Mouse (Mus musculus) liver (tissue): ENCODE measurements around the gene B3gnt7.
"Not testable (repeated sequence)": the region's sequence is repeated elsewhere in the genome, so short reads cannot be mapped to it uniquely, and the experiment has no call there.

Experiments used
- DNase-seq: peaks from one replicate; pipeline ENCODE4 v3.0.0-alpha.2; 2020; ENCODE audit warnings: mixed read lengths

B3gnt7 gene

GRCm38 (mm10) chr1:86303063-86303872 is 636 bp downstream of the B3gnt7 start:
- peak; percentile 76 for DNase-seq

DNA sequence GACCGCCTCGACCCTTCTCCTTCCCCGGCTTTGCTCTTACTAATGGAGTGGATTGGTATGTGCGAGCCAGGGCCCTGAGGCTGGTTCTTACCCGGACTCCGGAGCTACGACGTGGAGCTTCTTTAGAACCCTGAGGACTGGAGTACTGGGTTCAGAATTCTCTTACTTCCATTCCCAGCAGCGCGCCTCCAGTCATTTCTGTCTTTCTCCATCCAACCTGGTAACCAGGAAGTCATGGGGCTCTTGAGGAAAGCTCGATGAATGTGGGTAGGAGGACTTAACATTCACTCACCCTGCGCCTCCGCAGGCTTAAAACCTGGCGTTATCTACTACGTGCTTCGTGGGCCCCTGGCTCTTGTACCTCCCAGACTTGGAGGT is 1.2 kb downstream of the B3gnt7 start:
- DNase-seq: peak; percentile 18

DNA sequence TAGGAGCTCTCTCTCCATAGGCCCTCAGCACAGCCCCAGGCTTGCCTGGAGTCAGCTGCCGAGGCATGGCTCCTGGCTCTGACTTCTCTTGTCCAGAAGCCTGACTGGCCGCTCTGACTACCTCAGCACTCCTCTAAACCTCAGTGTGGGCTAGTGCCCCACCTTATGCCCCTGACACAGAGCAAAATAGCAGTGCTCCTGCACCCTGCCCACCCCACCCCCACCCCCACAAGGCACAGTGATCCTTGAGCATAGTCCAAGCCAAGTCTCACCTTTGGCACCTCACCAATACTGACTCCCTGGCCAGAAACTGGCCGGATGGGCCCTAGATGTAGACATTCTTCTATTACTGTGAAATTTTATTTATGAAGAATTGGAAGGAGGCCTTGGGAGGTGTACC is 4.1 kb downstream of the B3gnt7 start:
- DNase-seq: no peak

DNA sequence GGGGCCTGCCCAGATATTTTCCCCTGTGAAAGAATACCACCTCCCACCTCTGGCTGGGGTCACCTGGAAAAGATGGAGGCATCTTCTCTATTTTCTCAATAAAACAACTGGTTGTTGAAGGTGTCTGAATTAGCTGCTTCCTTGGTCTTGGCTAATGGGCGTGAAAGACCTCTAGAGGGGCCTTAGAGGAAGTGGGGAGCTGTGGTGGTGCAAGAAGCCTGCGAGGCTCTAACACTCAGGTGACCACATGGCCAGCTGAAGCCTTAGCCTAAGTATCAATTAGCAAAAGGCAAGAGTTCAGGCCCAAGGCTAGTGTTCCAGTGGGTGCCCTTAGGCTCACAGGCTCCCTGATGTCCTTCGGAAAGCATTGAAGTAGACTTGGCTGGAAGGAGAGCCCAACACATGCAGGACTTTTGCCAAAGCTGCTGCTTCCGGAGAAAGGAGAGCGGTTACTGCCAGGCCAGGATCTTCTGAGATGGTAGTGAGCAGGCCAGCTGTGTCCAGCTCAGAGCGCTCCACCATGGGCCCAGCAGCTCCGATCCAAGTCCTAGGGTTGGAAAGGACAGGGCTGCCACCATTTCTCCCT is 4.6 kb downstream of the B3gnt7 start:
- no peak for DNase-seq

GRCm38 (mm10) chr1:86307871-86308641 is 5.4 kb downstream of the B3gnt7 start:
- no peak for DNase-seq

- DNase-seq: no peak
Observed at GRCm38 (mm10) chr1:86309270-86309833, 6.7 kb downstream of the B3gnt7 start.

DNA sequence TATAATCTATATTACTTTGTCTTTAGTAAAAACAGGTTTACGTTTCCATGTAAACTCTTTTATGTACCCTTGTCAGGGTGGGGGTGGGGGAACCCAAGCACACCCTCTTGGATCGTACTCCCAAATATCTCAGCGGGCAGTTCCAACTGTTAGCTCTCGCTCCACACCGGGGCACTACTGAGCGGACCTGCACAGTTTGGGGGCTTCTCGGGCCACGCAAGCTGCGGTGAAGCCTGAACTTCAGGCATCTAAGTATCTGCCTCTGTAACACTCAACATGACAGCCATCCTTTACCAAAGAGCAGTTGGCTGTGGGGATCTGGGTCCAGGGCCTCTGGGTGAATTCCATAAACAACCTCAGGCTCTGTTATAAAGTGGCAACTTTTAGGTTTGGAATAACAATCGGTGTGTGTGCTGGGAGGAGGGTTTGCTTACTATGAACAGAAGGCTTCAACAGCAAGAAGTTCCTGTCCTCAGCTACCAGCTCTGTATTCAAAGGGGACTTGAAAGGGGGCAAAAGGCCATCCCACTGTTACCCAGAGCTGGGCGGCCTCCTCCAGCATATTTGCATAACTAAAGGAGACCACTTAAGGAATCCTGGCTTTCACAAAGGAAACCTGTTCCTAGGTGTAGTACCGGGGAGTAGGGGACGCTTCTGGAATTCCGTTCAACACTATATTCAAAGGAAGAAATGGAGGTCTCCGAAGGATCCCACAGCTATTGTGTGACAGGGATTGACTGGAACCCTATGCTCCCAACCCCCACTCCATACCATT is 8.1 kb downstream of the B3gnt7 start:
- DNase-seq: no peak

- no peak for DNase-seq
Observed at GRCm38 (mm10) chr1:86311467-86312005, 8.9 kb downstream of the B3gnt7 start.

DNA sequence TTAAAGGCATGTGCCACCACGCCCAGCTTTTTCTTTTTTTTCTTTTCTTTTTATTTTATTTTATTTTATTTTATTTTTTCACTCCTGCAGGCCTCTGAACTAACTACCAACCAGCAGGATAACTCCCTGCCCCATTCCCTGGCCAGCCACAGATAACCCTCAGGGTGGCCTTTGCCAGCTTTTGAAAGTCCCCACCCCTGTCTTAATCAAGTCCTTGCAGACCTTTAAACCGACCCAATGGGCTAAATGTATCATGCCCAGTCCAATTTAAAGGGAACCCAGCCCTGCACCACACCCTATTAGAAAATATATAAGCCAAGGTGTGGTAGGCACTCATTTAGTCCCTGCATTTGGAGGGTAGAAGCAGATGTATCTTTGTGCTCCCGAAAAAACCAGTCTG is 9.6 kb downstream of the B3gnt7 start:
- DNase-seq: peak; percentile 75

DNA sequence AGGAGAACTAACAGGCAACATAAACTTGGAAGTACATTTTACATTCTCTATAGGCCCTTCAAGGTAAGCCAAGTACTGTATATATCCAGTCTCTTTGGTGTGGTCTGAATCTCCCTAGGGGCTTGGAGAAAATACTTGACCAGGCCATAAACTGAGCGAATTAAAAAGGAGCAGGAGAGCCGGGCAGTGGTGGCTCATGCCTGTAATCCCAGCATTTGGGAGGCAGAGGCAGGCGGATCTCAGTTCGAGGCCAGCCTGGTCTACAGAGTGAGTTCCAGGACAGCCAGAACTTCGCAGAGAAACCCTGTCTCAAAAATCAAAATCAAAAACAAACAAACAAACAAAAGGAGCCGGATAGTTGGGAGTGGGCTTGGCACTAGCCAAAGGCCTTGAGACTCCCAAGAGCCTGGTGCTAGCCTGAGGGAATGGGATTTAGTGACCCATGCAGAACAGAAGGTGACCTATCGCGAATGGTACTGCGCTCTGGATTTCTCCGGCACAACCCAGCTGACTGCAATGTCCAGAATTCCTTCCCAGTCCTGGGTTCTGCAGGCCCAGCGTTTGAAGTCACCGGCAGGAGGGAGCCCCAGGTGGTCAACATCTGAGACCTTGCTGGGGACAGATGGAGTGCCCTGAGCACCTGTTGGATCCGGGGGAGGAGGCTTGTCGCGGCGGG is 10.6 kb downstream of the B3gnt7 start:
- DNase-seq: no peak

DNA sequence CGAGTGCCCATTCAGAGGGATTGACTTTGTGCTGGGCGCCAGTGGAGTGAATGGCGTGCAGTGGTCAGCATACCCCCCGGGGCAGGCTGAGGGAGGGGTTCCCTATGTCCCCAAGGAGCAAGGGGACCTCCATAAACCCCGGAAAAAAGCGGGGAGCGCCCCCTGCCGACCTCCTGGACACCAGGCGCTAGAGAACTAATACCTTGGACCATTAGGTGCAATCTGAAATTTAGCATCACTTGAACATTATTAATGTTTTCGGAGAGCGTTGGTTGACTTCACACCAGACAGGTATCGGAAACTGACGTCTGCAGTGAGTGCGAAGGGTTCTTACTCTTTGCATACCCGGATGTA is 11.1 kb downstream of the B3gnt7 start:
- DNase-seq: peak; percentile 64

DNA sequence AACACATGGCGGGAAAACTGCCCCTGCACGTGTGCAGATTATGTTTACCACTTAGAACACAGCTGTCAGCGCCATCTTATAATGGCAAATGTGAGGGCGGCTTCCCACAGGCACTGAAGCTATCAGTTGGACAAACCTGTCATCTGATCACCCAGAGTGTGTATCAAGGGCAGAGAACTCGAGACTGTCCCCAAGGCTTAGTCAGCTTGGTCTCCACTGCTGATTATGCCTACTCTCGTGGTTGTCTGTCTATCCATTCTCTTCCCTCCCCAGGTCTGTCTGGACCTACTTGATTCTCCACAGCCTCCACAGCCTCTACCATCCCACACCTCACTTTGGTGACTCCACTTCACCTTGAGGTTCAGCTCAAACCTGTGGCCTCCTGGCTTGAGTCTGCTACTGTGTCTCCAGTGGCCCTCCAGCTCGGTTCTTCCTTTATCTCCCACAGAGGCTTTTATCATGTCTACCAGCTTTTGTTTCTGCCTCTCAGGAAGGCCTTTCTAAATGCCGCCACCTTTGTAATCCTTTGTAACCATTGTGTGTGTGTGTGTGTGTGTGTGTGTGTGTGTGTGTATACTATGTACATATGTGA is 18.3 kb downstream of the B3gnt7 start:
- DNase-seq: no peak

- no peak for DNase-seq
Observed at GRCm38 (mm10) chr1:86336330-86336729, 33.7 kb downstream of the B3gnt7 start.

- DNase-seq: peak; percentile 81
Observed at GRCm38 (mm10) chr1:86339156-86339812, 36.7 kb downstream of the B3gnt7 start.

- not testable (repeated sequence) for DNase-seq
Observed at GRCm38 (mm10) chr1:86341096-86341495, 38.5 kb downstream of the B3gnt7 start.

DNA sequence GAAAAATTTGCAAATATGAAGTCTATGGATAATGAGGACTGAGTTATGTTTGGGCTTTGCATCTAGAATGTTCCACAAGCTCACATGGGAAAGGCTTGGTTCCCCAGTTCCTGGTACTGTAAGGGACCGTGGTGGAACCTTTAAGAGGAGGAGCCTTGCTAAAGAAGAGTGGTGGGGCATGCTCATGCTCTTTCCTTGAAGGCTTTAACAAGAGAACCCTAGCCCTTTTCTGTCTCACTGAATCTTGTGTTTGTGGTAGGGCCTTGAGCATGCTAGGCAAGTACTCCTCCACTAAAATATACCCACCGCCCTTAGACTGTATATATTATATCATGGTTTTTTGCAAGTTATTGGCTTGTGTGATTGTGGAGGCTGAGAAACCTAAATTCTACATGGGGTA is 39.7 kb downstream of the B3gnt7 start:
- no peak for DNase-seq

- no peak for DNase-seq
Observed at GRCm38 (mm10) chr1:86343087-86343645, 40.5 kb downstream of the B3gnt7 start.

GRCm38 (mm10) chr1:86343969-86344861 is 41.6 kb downstream of the B3gnt7 start:
- DNase-seq: no peak

- DNase-seq: no peak
Observed at GRCm38 (mm10) chr1:86345069-86345468, 42.4 kb downstream of the B3gnt7 start.
